Mouse (Mus musculus): ENCODE measurements around the gene Cyld. TPM values are rescaled to one million over a fixed set of nuclear protein-coding genes. Genes with fewer than 3 reads are reported as not detected.

Cyld gene
- polyA plus RNA-seq, 1 experiment, result not detected

DNA sequence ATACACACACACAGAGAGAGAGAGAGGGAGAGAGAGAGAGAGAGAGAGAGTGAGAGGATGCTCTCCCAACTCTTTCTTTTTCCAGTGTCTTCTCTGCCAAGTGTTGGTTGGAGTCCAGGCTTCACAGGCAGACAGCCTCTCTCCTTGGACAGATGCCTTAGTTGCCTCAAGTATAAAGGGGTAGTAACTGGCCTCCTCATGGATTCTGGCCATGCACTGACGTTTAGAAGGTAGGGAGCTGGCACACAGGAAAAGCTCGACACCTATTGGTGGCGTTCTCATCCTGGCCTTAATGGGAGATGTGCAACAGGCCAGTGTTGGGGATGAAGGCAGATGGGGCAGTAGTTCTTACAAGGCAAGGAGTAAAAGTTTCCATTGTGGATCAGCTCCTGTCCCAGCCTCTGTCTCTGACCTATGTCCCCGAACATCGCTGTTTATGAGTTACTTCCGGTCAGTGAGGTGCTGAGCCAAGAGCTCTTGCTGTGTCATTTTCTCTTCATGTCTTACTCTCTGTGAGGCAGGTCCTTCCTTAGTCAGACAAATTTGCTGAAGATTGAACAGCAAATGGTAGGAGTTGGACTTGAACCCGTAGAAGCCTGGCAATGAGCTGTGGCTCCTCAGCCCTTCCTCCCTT, 13.1 kb upstream of the Cyld start:
- no peak overlapping the region for H3K27ac ChIP-seq (ENCODE audit: insufficient read depth, low read depth, low read length)
- H3K4me1 ChIP-seq (ENCODE audit: control insufficient read depth, insufficient read depth, low read length), result peaks cover 5% of the 10 kb centered on the region
- 79% methylated on average over 7 of the region's 7 CpGs for WGBS
- TF ChIP-seq CTCF (IDR thresholded peaks at IDR 0.05; ENCODE audit: insufficient read depth, low read depth, low read length) (no peak), POLR2A (IDR thresholded peaks at IDR 0.05; ENCODE audit: insufficient read depth, low read depth, low read length) (no peak)
- no peak overlapping the region for H3K4me3 ChIP-seq (ENCODE audit: insufficient read depth, low read depth, low read length)

DNA sequence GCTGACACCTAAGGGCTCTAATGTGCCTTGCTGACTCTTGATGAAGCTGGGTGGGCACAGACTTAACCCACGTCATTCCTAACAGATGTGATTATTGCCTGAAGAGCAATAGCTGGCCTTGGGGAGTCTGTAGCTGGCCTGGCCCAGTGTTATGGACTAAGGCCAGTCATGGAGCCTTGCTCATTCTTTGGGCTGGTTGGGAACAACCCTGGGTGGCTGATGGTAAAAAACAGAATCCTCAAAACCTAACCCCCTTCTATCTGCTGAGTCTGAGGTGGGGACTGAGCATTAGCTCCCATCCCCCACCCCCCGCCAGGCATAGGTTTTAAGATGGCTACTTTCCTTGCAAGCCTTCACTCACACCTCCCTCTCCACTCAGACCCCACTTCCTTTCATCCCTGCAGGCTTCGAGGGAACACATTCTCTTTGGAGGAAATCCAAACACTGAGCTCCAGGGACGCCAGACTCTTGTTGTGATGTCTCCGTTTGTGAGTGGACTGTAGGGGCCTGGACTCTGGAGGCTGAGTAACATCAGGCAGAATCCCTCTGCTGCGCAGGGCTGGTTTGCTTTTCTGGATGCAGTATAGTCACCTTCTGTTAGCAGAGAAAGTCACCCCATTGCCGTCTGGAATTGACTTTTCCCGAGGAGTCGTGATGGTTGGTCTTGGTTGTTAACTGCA, 10.5 kb upstream of the Cyld start:
- Histone ChIP-seq H3K4me3 (ENCODE audit: insufficient read depth, low read depth, low read length) (no peak overlapping the region), H3K27ac (ENCODE audit: insufficient read depth, low read depth, low read length) (no peak overlapping the region), H3K4me1 (ENCODE audit: control insufficient read depth, insufficient read depth, low read length) (peaks cover 5% of the 10 kb centered on the region)
- 72% methylated on average over 9 of the region's 9 CpGs for WGBS
- TF ChIP-seq CTCF (IDR thresholded peaks at IDR 0.05; ENCODE audit: insufficient read depth, low read depth, low read length) (no peak), POLR2A (IDR thresholded peaks at IDR 0.05; ENCODE audit: insufficient read depth, low read depth, low read length) (no peak)

DNA sequence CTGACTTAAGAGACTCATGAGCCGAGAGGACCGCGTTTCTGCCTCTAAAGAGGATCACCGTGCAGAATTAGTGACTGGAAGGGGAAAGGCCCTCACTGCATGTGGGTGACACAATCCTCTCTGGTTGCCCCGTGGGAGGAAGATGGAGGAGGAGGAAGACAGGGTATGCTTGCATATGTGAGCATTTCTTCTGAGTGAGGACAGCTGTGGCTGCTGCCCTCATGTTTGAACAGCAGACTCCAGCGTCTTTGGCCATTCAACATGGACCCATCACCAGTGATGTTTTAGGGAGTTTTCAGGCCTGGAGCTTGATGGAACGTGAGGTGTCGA, 10.0 kb upstream of the Cyld start:
- whole genome bisulfite sequencing, result 66% methylated on average over 8 of the region's 8 CpGs
- H3K4me3 ChIP-seq (ENCODE audit: insufficient read depth, low read depth, low read length), result no peak overlapping the region

GRCm38 (mm10) chr8:88689151-88689550, 7.7 kb upstream of the Cyld start:
- WGBS, result 84% methylated on average over 6 of the region's 6 CpGs
- Histone ChIP-seq H3K4me3 (ENCODE audit: insufficient read depth, low read depth, low read length) (no peak overlapping the region), H3K27ac (ENCODE audit: insufficient read depth, low read depth, low read length) (no peak overlapping the region), H3K4me1 (ENCODE audit: control insufficient read depth, insufficient read depth, low read length) (peaks cover 5% of the 10 kb centered on the region)
- TF ChIP-seq CTCF (IDR thresholded peaks at IDR 0.05; ENCODE audit: insufficient read depth, low read depth, low read length) (no peak), POLR2A (IDR thresholded peaks at IDR 0.05; ENCODE audit: insufficient read depth, low read depth, low read length) (no peak)

More for the DNA sequence above, 10.0 kb upstream of the Cyld start:
- no peak for TF ChIP-seq CTCF (IDR thresholded peaks at IDR 0.05; ENCODE audit: insufficient read depth, low read depth, low read length)
- no peak for TF ChIP-seq POLR2A (IDR thresholded peaks at IDR 0.05; ENCODE audit: insufficient read depth, low read depth, low read length)
- H3K27ac ChIP-seq (ENCODE audit: insufficient read depth, low read depth, low read length), result no peak overlapping the region
- H3K4me1 ChIP-seq (ENCODE audit: control insufficient read depth, insufficient read depth, low read length), result peaks cover 5% of the 10 kb centered on the region

GRCm38 (mm10) chr8:88689891-88690290, 6.9 kb upstream of the Cyld start:
- TF ChIP-seq CTCF (IDR thresholded peaks at IDR 0.05; ENCODE audit: insufficient read depth, low read depth, low read length), result no peak
- no peak for TF ChIP-seq POLR2A (IDR thresholded peaks at IDR 0.05; ENCODE audit: insufficient read depth, low read depth, low read length)
- H3K4me1 ChIP-seq (ENCODE audit: control insufficient read depth, insufficient read depth, low read length), result peaks cover 5% of the 10 kb centered on the region
- no peak overlapping the region for H3K27ac ChIP-seq (ENCODE audit: insufficient read depth, low read depth, low read length)
- WGBS, result 93% methylated on average over 6 of the region's 6 CpGs
- H3K4me3 ChIP-seq (ENCODE audit: insufficient read depth, low read depth, low read length), result no peak overlapping the region

DNA sequence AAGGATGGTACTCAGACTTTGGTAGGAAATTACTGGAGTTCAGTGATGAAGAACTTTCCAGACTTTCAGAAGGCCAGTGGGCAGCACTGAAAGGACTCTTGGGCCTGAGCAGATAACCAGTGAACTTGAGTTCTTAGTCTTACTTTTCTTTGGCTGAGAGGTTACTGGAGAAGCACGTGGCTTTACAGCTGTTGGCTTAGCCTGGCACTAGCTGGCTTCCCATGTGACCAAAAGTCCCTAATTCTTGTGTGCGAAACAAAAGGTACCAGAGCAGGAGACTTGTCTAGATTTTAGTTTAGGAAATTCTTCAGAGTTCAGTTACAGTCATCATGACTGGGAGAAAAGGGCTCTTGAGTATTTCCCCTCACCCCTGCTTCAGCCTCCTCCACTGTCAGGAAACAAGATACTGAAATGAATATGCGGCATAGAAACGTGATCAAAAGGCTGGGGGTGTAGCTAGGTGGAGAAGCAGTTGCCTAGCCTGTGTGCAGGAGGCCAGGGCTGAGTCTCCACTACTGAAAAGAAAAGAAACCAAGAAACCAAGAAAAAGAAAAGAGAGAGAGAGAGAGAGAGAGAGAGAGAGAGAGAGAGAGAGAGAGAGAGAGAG, 5.4 kb upstream of the Cyld start:
- WGBS, result 55% methylated on average over 4 of the region's 4 CpGs
- H3K27ac ChIP-seq (ENCODE audit: insufficient read depth, low read depth, low read length), result no peak overlapping the region
- no peak for TF ChIP-seq CTCF (IDR thresholded peaks at IDR 0.05; ENCODE audit: insufficient read depth, low read depth, low read length)
- no peak for TF ChIP-seq POLR2A (IDR thresholded peaks at IDR 0.05; ENCODE audit: insufficient read depth, low read depth, low read length)
- no peak overlapping the region for H3K4me3 ChIP-seq (ENCODE audit: insufficient read depth, low read depth, low read length)
- peaks cover 5% of the 10 kb centered on the region for H3K4me1 ChIP-seq (ENCODE audit: control insufficient read depth, insufficient read depth, low read length)

DNA sequence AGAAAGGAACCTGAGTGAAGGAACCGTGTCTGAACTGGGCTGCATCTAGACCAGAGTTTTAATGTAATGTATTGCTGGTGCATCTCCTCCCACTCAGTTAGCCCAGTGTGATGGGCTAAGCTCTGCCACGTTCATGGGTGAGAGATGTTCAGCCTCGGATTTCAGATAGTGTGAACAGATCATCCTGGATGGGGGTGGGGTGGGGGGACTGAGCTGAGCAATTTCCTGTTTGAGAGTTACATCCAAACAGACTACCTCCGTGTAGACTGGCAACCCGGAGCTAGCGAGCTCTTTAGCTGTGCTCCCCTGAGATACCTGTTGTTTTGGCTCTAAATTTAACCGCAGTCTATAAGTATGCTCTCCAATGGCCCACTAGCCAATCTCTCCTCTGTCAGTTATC, 4.9 kb upstream of the Cyld start:
- H3K4me1 ChIP-seq (ENCODE audit: control insufficient read depth, insufficient read depth, low read length), result peaks cover under 1% of the 10 kb centered on the region

DNA sequence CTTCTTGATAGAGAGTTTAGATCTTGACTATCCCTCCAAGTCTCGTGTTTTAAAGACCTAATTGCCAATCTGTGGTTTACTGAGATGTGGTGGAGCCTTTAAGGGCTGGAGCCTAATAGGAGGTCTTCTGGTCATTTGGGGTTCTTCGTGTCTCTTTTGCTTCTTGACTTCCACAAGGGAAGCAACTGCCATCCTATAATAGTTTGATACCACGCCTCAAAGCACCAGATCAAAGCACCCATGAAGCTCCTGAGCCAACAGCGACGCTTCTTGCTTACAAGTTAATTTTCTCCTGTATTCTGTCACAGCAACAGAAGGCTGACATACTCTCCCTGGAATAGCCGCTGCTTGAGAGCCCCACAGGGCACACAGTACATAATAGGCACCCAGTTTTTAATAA, 4.0 kb upstream of the Cyld start:
- 86% methylated on average over 6 of the region's 6 CpGs for WGBS
- H3K4me3 ChIP-seq (ENCODE audit: insufficient read depth, low read depth, low read length), result no peak overlapping the region
- no peak for TF ChIP-seq POLR2A (IDR thresholded peaks at IDR 0.05; ENCODE audit: insufficient read depth, low read depth, low read length)
- TF ChIP-seq CTCF (IDR thresholded peaks at IDR 0.05; ENCODE audit: insufficient read depth, low read depth, low read length), result no peak
- H3K27ac ChIP-seq (ENCODE audit: insufficient read depth, low read depth, low read length), result no peak overlapping the region
- H3K4me1 ChIP-seq (ENCODE audit: control insufficient read depth, insufficient read depth, low read length), result no peaks in the 10 kb centered on the region

More for the DNA sequence above, 4.9 kb upstream of the Cyld start:
- 59% methylated on average over 7 of the region's 7 CpGs for WGBS
- no peak overlapping the region for H3K4me3 ChIP-seq (ENCODE audit: insufficient read depth, low read depth, low read length)
- no peak overlapping the region for H3K27ac ChIP-seq (ENCODE audit: insufficient read depth, low read depth, low read length)
- no peak for TF ChIP-seq POLR2A (IDR thresholded peaks at IDR 0.05; ENCODE audit: insufficient read depth, low read depth, low read length)
- no peak for TF ChIP-seq CTCF (IDR thresholded peaks at IDR 0.05; ENCODE audit: insufficient read depth, low read depth, low read length)

DNA sequence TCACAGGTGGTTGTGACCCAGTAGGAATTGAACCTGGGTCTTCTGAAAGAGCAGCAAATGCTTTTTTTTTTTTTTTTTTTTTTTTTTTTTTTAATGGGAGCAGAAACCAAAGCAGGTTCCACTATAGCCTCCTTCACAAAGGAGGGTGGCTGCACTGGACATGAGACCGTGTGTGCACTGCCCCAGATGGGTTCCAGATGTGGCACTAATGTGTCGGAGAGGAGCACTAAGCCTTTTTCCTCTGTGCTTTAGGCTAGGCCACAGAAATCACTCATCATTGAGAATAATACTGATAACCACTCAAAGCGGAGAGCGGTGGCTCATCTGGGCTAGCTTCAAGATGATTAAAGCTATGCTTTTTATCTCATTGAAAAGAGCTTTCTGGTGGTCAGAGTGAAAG, 3.5 kb upstream of the Cyld start:
- Histone ChIP-seq H3K4me1 (ENCODE audit: control insufficient read depth, insufficient read depth, low read length) (no peaks in the 10 kb centered on the region), H3K27ac (ENCODE audit: insufficient read depth, low read depth, low read length) (no peak overlapping the region), H3K4me3 (ENCODE audit: insufficient read depth, low read depth, low read length) (no peak overlapping the region)
- WGBS, result 91% methylated on average over 4 of the region's 4 CpGs
- no peak for TF ChIP-seq POLR2A (IDR thresholded peaks at IDR 0.05; ENCODE audit: insufficient read depth, low read depth, low read length)
- no peak for TF ChIP-seq CTCF (IDR thresholded peaks at IDR 0.05; ENCODE audit: insufficient read depth, low read depth, low read length)

Data from olfactory bulb, adult 2 months (tissue).